Mouse (Mus musculus): ENCODE data around the gene Wdr64. TPM values are rescaled to one million over a fixed set of nuclear protein-coding genes. Genes with fewer than 3 reads are reported as not detected.

The Wdr64 gene
- polyA plus RNA-seq (2015; fragmentation: Nextera tagmentation; extraction: Ambion mirVana): not detected in 2 replicates

DNA sequence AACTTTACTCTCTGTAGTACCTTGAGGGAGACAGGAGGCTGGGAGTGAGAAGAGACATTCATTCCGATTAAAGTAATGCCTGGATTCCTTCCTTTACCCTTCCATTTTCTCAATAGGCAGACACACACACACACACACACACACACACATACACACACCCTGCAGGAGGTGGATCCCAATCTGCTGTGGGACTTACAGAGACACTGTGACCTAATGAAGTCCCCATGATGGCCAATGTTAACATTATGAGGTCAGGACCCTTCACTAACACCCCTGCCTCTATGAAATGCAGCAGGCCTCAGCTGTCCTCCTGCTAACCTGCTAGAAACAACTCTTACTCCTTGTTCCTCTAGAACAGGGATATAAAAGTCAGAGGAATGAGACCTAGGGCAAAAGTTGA is at the start of gene Wdr64:
Wdr64 (plus strand) TSS at position 301 of the 400 bp plus-strand sequence.
- WGBS: 74% methylated on average over 1 of the region's 1 CpGs
- Histone ChIP-seq H3K4me1 (peaks cover 24% of the 10 kb centered on the region), H3K4me2 (no peak within 1 kb of the TSS), H3K27ac (replicated peaks) (no peak within 1 kb of the TSS), H3K9me3 (no peaks in the 10 kb centered on the region), H3K36me3 (no peaks in the 10 kb centered on the region), H3K27me3 (replicated peaks) (no peaks in the 10 kb centered on the region), H3K4me3 (no peak within 1 kb of the TSS), H3K9ac (no peak within 1 kb of the TSS)
- no peak for ATAC-seq (ENCODE audit: extremely low read depth, insufficient number of reproducible peaks, low FRiP score, low TSS enrichment)

DNA sequence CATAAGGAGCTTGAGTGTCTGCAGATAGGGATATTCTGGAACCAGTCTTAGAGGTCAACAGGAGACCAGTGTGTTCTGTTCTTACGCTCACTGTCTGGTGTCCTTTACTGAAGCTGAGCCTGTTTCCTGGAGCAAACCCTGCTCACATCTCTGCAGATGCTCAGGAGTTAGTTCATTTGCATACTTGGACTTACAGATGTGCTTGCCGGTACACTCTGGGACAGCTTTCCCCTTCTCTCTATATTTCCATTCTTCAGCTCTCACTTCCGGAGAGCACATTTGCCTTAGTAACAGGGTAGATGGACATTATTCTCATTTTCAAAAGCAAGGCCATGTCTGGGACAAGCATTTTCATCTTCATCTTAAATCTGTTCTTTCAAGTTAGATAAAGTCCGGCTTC is 49.8 kb upstream of the Wdr64 start:
- 83% methylated on average over 4 of the region's 4 CpGs for WGBS
- no peaks in the 10 kb centered on the region for H3K9me3 ChIP-seq
- H3K9ac ChIP-seq: no peak overlapping the region
- no peak overlapping the region for H3K4me2 ChIP-seq
- no peak overlapping the region for H3K4me3 ChIP-seq
- H3K4me1 ChIP-seq: no peaks in the 10 kb centered on the region
- ATAC-seq (ENCODE audit: extremely low read depth, insufficient number of reproducible peaks, low FRiP score, low TSS enrichment): no peak
- H3K36me3 ChIP-seq: no peaks in the 10 kb centered on the region
- H3K27ac ChIP-seq (replicated peaks): no peak overlapping the region
- H3K27me3 ChIP-seq (replicated peaks): no peaks in the 10 kb centered on the region

DNA sequence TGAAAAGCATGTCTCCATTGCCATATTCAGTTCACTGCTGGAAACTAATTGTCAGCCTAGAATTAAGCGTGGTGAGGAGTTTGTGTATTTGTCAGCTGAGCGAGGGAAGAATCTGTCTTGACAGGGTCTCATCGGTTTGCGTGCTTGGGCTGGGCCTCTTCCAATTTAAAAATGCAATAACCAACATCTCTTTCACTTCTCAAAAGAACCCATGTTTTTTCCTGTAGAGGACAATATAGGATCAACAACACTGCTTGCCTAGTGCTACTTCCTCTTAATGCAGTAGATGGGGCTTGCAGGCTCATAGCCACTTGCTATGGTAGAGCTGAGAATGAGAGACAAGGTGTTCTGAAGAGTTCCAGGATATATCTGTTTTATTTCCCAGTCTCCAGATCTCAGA is 38.5 kb upstream of the Wdr64 start:
- Histone ChIP-seq H3K9ac (no peak overlapping the region), H3K27me3 (replicated peaks) (no peaks in the 10 kb centered on the region), H3K4me1 (no peaks in the 10 kb centered on the region), H3K4me3 (no peak overlapping the region), H3K9me3 (no peaks in the 10 kb centered on the region), H3K27ac (replicated peaks) (no peak overlapping the region), H3K4me2 (no peak overlapping the region), H3K36me3 (peaks cover 10% of the 10 kb centered on the region)
- ATAC-seq (ENCODE audit: extremely low read depth, insufficient number of reproducible peaks, low FRiP score, low TSS enrichment): no peak
- WGBS: 88% methylated on average over 4 of the region's 4 CpGs

DNA sequence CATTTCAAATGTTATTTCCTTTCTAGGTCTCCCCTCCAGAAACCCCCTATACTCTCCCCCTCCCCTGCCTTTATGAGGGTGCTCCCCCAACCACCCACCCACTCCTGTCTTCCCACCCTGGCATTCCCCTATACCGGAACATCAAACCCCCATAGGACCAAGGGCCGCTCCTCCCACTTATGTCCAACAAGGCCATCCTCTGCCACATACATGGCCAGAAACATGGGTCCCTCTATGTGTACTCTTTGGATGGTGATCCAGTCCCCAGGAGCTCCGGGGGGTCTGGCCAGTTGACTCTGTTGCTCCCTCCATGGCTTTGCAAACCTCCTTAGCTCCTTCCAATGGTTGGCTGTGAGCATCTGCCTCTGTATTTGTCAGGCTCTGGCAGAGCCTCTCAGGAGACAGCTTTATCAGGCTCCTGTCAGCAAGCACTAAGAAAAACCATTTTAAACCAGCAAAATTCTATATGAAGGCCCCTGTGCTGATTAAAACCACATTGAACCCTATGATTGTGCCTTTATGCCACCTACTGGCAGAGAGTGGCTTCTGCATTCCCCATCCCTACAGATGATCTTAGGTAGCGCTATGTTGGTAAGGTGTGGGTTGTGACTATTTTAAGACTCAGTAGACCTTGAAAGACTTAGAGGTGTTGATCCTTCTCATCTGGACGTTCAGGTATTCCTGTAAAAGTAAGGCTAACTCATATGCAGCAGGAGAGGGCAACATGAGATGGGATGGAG is 29.6 kb upstream of the Wdr64 start:
- Histone ChIP-seq H3K27ac (replicated peaks) (no peak overlapping the region), H3K4me1 (no peaks in the 10 kb centered on the region), H3K9me3 (no peaks in the 10 kb centered on the region), H3K27me3 (replicated peaks) (no peaks in the 10 kb centered on the region), H3K4me3 (no peak overlapping the region), H3K4me2 (no peak overlapping the region), H3K36me3 (no peaks in the 10 kb centered on the region), H3K9ac (no peak overlapping the region)
- no peak for ATAC-seq (ENCODE audit: extremely low read depth, insufficient number of reproducible peaks, low FRiP score, low TSS enrichment)
- 61% methylated on average over 5 of the region's 5 CpGs for WGBS

DNA sequence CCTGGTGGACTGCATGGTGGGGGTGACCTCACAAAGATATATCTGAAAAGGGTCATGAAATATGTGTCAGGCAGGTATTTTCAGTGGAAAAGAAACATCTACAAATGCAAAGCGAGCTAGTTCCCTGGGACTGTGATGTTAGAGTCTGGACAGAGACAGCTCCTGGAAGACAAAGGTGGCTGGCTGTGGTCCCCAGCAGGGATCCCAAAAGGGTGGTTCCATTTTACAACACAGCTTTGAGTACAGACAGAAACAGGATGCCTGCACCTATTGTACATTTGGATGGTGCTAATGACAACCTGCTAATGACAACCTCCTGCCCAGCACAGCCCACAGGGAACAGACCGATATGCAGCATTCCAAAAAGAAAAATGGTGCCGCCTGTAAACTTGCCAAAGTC is 28.9 kb upstream of the Wdr64 start:
- Histone ChIP-seq H3K36me3 (no peaks in the 10 kb centered on the region), H3K9ac (no peak overlapping the region), H3K4me2 (no peak overlapping the region), H3K9me3 (no peaks in the 10 kb centered on the region), H3K4me1 (no peaks in the 10 kb centered on the region), H3K4me3 (no peak overlapping the region), H3K27me3 (replicated peaks) (no peaks in the 10 kb centered on the region), H3K27ac (replicated peaks) (no peak overlapping the region)
- 88% methylated on average over 3 of the region's 3 CpGs for WGBS
- ATAC-seq (ENCODE audit: extremely low read depth, insufficient number of reproducible peaks, low FRiP score, low TSS enrichment): no peak

DNA sequence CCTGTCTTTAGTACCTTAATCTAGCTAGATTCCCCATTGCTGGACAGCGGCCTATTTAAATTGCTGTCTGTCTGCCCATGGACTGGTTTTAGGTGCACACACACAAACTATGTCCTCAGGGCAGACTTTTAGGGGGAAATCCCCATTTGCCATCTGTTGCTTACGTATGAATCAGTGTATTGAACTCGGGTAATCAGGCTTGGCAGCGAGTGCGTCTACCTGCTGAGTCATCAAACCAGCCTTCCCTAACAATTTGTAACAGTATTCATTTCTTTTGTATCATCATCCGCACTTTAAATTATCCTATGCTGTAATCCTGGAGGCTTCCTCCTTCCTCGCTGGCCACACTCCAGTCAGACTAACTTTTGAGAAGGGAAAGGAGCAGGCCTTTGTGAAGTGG is 28.4 kb upstream of the Wdr64 start:
- Histone ChIP-seq H3K27ac (replicated peaks) (no peak overlapping the region), H3K9me3 (no peaks in the 10 kb centered on the region), H3K4me2 (no peak overlapping the region), H3K9ac (no peak overlapping the region), H3K4me3 (no peak overlapping the region), H3K36me3 (no peaks in the 10 kb centered on the region), H3K4me1 (no peaks in the 10 kb centered on the region), H3K27me3 (replicated peaks) (no peaks in the 10 kb centered on the region)
- no peak for ATAC-seq (ENCODE audit: extremely low read depth, insufficient number of reproducible peaks, low FRiP score, low TSS enrichment)
- WGBS: 83% methylated on average over 7 of the region's 7 CpGs

DNA sequence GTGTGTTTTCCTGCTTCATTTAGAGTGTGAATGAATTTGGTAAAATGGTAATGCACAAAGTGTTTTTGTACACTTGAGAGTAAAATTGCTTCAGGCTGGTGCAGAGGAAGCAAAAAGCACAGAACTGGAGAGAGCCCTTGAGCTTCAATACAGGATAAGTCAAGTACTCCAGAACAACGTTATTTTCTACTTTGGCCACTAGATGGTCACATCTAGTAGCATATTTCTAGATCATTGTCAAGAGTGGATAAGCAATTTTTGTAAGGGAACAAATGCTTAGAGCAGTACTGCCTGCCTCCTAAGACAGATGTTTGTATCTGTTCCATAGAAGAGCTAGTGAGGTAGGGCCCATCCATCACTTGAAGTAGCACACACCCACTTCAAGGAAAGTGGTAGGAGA is 26.8 kb upstream of the Wdr64 start:
- no peak for ATAC-seq (ENCODE audit: extremely low read depth, insufficient number of reproducible peaks, low FRiP score, low TSS enrichment)
- H3K9me3 ChIP-seq: no peaks in the 10 kb centered on the region
- no peaks in the 10 kb centered on the region for H3K4me1 ChIP-seq
- H3K36me3 ChIP-seq: no peaks in the 10 kb centered on the region
- H3K4me2 ChIP-seq: no peak overlapping the region
- no peaks in the 10 kb centered on the region for H3K27me3 ChIP-seq (replicated peaks)
- 10% methylated on average over 1 of the region's 1 CpGs for WGBS
- no peak overlapping the region for H3K4me3 ChIP-seq
- H3K9ac ChIP-seq: no peak overlapping the region
- no peak overlapping the region for H3K27ac ChIP-seq (replicated peaks)

DNA sequence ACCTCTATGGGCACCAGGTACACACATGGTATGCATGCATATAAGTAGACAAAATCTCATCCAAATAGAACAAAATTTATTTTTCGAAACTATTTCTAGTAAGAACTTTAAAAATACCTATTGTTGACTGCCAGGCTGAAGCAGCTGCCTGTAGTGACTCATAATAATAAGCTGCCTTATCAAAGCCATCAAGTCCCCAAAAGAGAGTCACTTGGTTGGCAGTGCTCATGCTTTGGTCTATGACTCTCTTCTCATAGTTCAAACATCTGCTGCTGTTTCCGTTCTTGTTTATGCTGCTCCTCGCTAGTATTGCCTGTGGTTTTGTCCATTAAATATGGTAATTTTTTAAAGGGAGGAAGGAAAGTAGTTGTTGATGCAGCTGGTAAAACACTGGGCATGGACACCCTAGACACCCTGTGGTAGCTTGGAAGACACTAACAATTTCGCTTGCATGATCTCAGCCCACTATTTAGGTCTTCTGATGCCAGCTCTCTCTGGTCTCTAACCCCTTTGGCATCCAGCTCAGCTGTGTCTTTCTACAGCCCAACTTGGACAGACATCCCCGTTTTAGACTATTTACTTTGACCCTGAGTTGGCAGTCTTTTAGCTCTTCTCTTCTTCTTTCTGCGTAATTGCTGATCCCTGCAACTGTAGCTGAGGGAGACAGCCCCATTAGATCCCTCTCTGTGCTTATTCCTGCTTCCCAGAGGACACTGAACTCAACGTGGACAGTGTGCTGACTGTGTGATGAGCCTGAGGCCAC is 24.6 kb upstream of the Wdr64 start:
- H3K27ac ChIP-seq (replicated peaks): no peak overlapping the region
- H3K4me1 ChIP-seq: 0 out of 2 replicates have a peak, but pooled peaks cover 6% of the 10 kb centered on the region
- no peak overlapping the region for H3K4me2 ChIP-seq
- WGBS: 78% methylated on average over 7 of the region's 7 CpGs
- no peaks in the 10 kb centered on the region for H3K27me3 ChIP-seq (replicated peaks)
- H3K9me3 ChIP-seq: no peaks in the 10 kb centered on the region
- no peaks in the 10 kb centered on the region for H3K36me3 ChIP-seq
- H3K9ac ChIP-seq: no peak overlapping the region
- no peak overlapping the region for H3K4me3 ChIP-seq
- no peak for ATAC-seq (ENCODE audit: extremely low read depth, insufficient number of reproducible peaks, low FRiP score, low TSS enrichment)

DNA sequence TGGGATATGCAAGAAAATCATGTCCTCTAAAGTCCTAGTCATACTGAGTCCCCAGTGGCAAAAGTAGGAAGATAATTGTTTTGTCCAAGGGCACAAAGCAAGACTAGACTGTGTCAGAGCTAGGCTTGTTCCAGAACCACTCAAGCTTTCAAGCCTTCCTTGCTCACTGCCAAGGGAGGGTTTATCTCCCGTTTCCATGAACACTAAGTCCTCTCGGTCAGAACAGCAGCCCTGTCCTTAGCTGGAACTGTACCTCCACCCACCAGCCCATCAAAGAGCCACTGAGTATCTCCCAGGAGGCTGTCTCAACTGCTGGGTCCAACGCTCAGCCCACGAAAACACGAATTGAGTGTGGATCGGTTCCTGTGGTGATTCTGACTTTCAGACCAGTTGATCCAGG is 23.3 kb upstream of the Wdr64 start:
- ATAC-seq (ENCODE audit: extremely low read depth, insufficient number of reproducible peaks, low FRiP score, low TSS enrichment): no peak
- Histone ChIP-seq H3K4me3 (no peak overlapping the region), H3K4me2 (no peak overlapping the region), H3K27ac (replicated peaks) (no peak overlapping the region), H3K9ac (no peak overlapping the region), H3K9me3 (no peaks in the 10 kb centered on the region), H3K27me3 (replicated peaks) (no peaks in the 10 kb centered on the region), H3K4me1 (0 out of 2 replicates have a peak, but pooled peaks cover 6% of the 10 kb centered on the region), H3K36me3 (no peaks in the 10 kb centered on the region)
- WGBS: 66% methylated on average over 6 of the region's 6 CpGs

DNA sequence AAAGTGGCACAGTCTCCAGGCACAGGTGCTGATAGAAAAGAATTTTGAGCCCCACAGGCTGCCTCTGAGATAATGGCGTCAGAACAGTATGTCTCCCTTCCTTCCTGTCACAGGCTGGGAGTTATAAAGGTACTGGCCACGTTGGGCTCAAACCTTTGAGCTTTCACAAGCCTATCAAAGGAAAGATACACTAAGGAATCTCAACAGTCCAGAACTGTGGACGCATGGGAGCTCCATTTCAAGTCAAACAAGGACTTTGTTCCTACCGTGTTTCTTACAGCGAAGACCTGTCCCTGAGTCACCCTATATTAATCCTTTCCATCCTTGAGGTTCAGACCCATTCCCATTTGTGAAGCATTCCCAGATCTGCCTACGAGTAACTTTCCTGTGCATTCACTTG is 20.9 kb upstream of the Wdr64 start:
- H3K9ac ChIP-seq: no peak overlapping the region
- ATAC-seq (ENCODE audit: extremely low read depth, insufficient number of reproducible peaks, low FRiP score, low TSS enrichment): no peak
- H3K4me3 ChIP-seq: no peak overlapping the region
- no peak overlapping the region for H3K4me2 ChIP-seq
- 62% methylated on average over 6 of the region's 6 CpGs for WGBS
- no peak overlapping the region for H3K27ac ChIP-seq (replicated peaks)
- 0 out of 2 replicates have a peak, but pooled peaks cover 6% of the 10 kb centered on the region for H3K4me1 ChIP-seq
- H3K9me3 ChIP-seq: no peaks in the 10 kb centered on the region
- H3K27me3 ChIP-seq (replicated peaks): no peaks in the 10 kb centered on the region
- no peaks in the 10 kb centered on the region for H3K36me3 ChIP-seq

DNA sequence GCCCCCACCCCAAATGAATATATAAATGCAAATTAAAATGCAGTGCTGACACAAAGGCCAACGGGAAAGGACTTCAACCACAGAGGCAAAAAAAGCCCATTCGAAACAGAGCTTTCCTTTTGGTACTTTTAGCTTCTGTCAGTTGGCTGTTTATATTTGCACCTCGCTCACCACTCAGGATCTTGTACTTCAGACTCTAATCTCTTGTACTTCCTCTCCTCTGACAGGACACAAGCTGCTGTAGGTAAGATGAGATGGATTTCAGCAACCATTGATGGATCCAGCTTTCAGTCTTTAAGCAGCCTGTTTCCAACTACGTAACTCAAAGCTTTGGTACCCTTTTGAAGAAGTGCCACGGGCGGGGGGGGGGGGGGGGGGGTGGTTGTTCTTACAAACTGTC is 17.4 kb upstream of the Wdr64 start:
- Histone ChIP-seq H3K9me3 (no peaks in the 10 kb centered on the region), H3K4me3 (no peak overlapping the region), H3K4me2 (no peak overlapping the region), H3K4me1 (0 out of 2 replicates have a peak, but pooled peaks cover 6% of the 10 kb centered on the region), H3K9ac (no peak overlapping the region), H3K27me3 (replicated peaks) (no peaks in the 10 kb centered on the region), H3K36me3 (peaks cover 6% of the 10 kb centered on the region), H3K27ac (replicated peaks) (no peak overlapping the region)
- ATAC-seq (ENCODE audit: extremely low read depth, insufficient number of reproducible peaks, low FRiP score, low TSS enrichment): no peak
- 65% methylated on average over 6 of the region's 6 CpGs for WGBS

All from heart, embryonic 13.5 days (tissue).